In the genomic region with DNA sequence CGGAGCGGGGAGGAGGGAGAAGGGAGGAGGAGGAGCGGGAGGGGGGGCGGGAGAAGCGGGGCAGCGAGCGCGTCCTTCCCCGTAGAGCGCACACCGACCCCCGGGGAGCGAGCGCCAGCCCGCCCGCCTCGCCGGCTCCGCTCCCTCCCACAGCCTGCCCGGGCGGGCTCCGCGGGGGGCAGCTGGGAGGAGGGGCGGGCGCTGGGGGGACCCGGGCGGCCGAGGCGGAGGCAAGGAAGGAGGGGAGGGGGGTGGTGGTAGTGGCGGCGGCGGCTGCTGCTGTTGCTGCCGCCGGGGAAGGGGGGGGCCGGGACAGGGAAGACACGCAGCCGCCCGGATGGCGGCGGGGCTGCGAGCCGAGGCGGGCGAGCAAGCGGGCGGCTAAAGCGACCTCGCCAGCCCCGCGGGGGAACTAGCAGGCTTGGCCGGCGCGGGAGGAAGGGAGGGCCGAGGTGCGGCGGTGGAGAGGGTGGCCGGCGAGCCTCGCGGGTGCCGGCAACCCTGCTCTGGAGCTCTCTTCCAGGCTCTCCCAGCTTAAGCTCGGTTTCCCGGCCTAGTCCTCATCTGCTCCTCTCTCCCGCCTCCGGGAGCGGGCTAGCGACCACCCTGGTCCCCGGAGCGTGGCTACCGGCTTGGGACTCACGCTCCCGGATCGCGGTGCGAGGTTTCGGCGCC, we compare ENCODE assay signal across 8 mouse cellular contexts. TPM values are rescaled to one million over a fixed set of nuclear protein-coding genes. Genes with fewer than 3 reads are reported as not detected.
DNase-seq lines count a peak whose midpoint lies in the region; ATAC-seq and TF ChIP-seq lines count a peak whose summit lies in the region.

No protein-coding gene starts in this region.

- H3K27ac ChIP-seq in embryonic facial prominence, embryonic 13.5 days: peak overlapping the region; percentile 99
- H3K27ac ChIP-seq in heart, embryonic 14.5 days (replicated peaks in 1 of 2; ENCODE audit: control insufficient read depth in 1 of 2, insufficient read depth in 1 of 2, low read depth in 2 of 2, low read length in 2 of 2): peak overlapping the region; percentile 97 to 99
- H3K27ac ChIP-seq in kidney, postnatal 0 days: peak overlapping the region; percentile 99

- peak overlapping the region; percentile 98 for H3K4me3 ChIP-seq in embryonic facial prominence, embryonic 13.5 days
- H3K4me3 ChIP-seq in heart, embryonic 14.5 days (ENCODE audit: control insufficient read depth in 1 of 2, insufficient read depth in 1 of 2, low read depth in 1 of 2, low read length in 2 of 2): peak overlapping the region; percentile 96 to 100
- peak overlapping the region; percentile 99 for H3K4me3 ChIP-seq in kidney, postnatal 0 days (replicated peaks; ENCODE audit: low read depth, low read length)

- ATAC-seq in CD4-positive, CD25-positive, alpha-beta regulatory T cell, adult 4 months: peak; percentile 4
- peak; percentile 71 for ATAC-seq in embryonic facial prominence, embryonic 13.5 days (ENCODE audit: insufficient number of reproducible peaks, insufficient read depth, low FRiP score, low TSS enrichment, low read depth)
- peak; percentile 49 for ATAC-seq in heart, embryonic 14.5 days (ENCODE audit: insufficient number of reproducible peaks, insufficient read depth, low FRiP score, low read depth)
- ATAC-seq in kidney, postnatal 0 days (replicated peaks; ENCODE audit: low FRiP score, low read depth): peak; percentile 53

- no peak for TF ChIP-seq CTCF in kidney, postnatal 0 days (IDR thresholded peaks at IDR 0.05; ENCODE audit: low read depth)

- DNase-seq in adrenal gland, adult 8-10 months: peak; percentile 62
- peak; percentile 87 for DNase-seq in kidney, postnatal 0 days (ENCODE audit: low spot score)
- peak; percentile 76 for DNase-seq in lung, postnatal 14 days
- DNase-seq in retina, embryonic 14.5 days (ENCODE audit: low spot score): peak; percentile 71
- DNase-seq in urinary bladder, postnatal 36 days (ENCODE audit: low spot score in 2 of 2): peak; percentile 63 to 67

- peaks cover 24% of the 10 kb centered on the region for H3K4me1 ChIP-seq in embryonic facial prominence, embryonic 13.5 days
- peaks cover 3 to 23% of the 10 kb centered on the region in 2 experiments for H3K4me1 ChIP-seq in heart, embryonic 14.5 days (ENCODE audit: control insufficient read depth in 2 of 2, insufficient read depth in 2 of 2, low read length in 2 of 2)
- 0 out of 2 replicates have a peak, but pooled peaks cover 3% of the 10 kb centered on the region for H3K4me1 ChIP-seq in kidney, postnatal 0 days (replicated peaks; ENCODE audit: insufficient read depth, low read length)

- no peaks in the 10 kb centered on the region for H3K27me3 ChIP-seq in embryonic facial prominence, embryonic 13.5 days
- H3K27me3 ChIP-seq in heart, embryonic 14.5 days (ENCODE audit: control insufficient read depth, insufficient read depth, low read length): no peaks in the 10 kb centered on the region
- no peaks in the 10 kb centered on the region for H3K27me3 ChIP-seq in kidney, postnatal 0 days (ENCODE audit: insufficient read depth, low read length)

- peaks cover 27% of the 10 kb centered on the region for H3K36me3 ChIP-seq in embryonic facial prominence, embryonic 13.5 days
- H3K36me3 ChIP-seq in heart, embryonic 14.5 days (ENCODE audit: control insufficient read depth, insufficient read depth, low read length): peaks cover 26% of the 10 kb centered on the region
- peaks cover 17% of the 10 kb centered on the region for H3K36me3 ChIP-seq in kidney, postnatal 0 days (ENCODE audit: insufficient read depth, low read length)

- peak overlapping the region; percentile 100 for H3K9ac ChIP-seq in embryonic facial prominence, embryonic 13.5 days
- H3K9ac ChIP-seq in heart, embryonic 14.5 days (ENCODE audit: low read length): peak overlapping the region; percentile 100
- H3K9ac ChIP-seq in kidney, postnatal 0 days (ENCODE audit: low read depth, low read length): peak overlapping the region; percentile 97

- WGBS in embryonic facial prominence, embryonic 13.5 days: under 1% methylated on average over 42 of the region's 77 CpGs
- WGBS in heart, embryonic 14.5 days: 1% methylated on average over 44 of the region's 77 CpGs
- WGBS in kidney, postnatal 0 days: under 1% methylated on average over 64 of the region's 77 CpGs

- peak overlapping the region; percentile 89 for H3K4me2 ChIP-seq in embryonic facial prominence, embryonic 13.5 days
- H3K4me2 ChIP-seq in heart, embryonic 14.5 days (ENCODE audit: low read length): peak overlapping the region; percentile 87
- H3K4me2 ChIP-seq in kidney, postnatal 0 days (ENCODE audit: low read length): peak overlapping the region; percentile 82

- H3K9me3 ChIP-seq in embryonic facial prominence, embryonic 13.5 days: no peaks in the 10 kb centered on the region
- H3K9me3 ChIP-seq in heart, embryonic 14.5 days (ENCODE audit: control insufficient read depth, low read length): no peaks in the 10 kb centered on the region
- H3K9me3 ChIP-seq in kidney, postnatal 0 days (replicated peaks; ENCODE audit: low read length): no peaks in the 10 kb centered on the region

RNA-seq across cellular contexts. Expression of a gene that starts 1.5 kb away (rescaled TPM):
- 10 to 100 TPM; 46.1 to 51.1 TPM for polyA plus RNA-seq in CD4-positive, CD25-positive, alpha-beta regulatory T cell, adult 4 months (2017; shearing (Covaris generic))
- 100 to 1,000 TPM in 1 of 4 experiments, 10 to 100 TPM in 3; 87.3 to 115 (median 94.5) TPM for total RNA-seq in adrenal gland, adult 8-10 months (2022)
- 88.5 and 93.6 TPM in 2 replicates for polyA plus RNA-seq in embryonic facial prominence, embryonic 13.5 days (2015; fragmentation: Nextera tagmentation; extraction: Ambion mirVana)
- polyA plus RNA-seq in heart, embryonic 14.5 days (2014; fragmentation: Nextera tagmentation; extraction: Ambion mirVana): 50.2 and 53.6 TPM in 2 replicates
- polyA plus RNA-seq in kidney, postnatal 0 days (2015; fragmentation: Nextera tagmentation; extraction: Ambion mirVana): 75.5 and 80.8 TPM in 2 replicates

RNA-seq across cellular contexts. Expression of a gene that starts 21.6 kb away (rescaled TPM):
- 1 to 10 TPM; 7.2 to 7.3 TPM for polyA plus RNA-seq in CD4-positive, CD25-positive, alpha-beta regulatory T cell, adult 4 months (2017; shearing (Covaris generic))
- 10 to 100 TPM; 51.0 to 53.8 (median 52.3) TPM for total RNA-seq in adrenal gland, adult 8-10 months (2022)
- polyA plus RNA-seq in embryonic facial prominence, embryonic 13.5 days (2015; fragmentation: Nextera tagmentation; extraction: Ambion mirVana): 21.6 and 23.8 TPM in 2 replicates
- polyA plus RNA-seq in heart, embryonic 14.5 days (2014; fragmentation: Nextera tagmentation; extraction: Ambion mirVana): 7.0 and 10.6 TPM in 2 replicates
- polyA plus RNA-seq in kidney, postnatal 0 days (2015; fragmentation: Nextera tagmentation; extraction: Ambion mirVana): 9.6 and 9.7 TPM in 2 replicates

RNA-seq across cellular contexts. Expression of a gene that starts 33.3 kb away (rescaled TPM):
- 10 to 100 TPM; 64.7 to 80.5 TPM for polyA plus RNA-seq in CD4-positive, CD25-positive, alpha-beta regulatory T cell, adult 4 months (2017; shearing (Covaris generic))
- 10 to 100 TPM; 59.6 to 67.4 (median 63.3) TPM for total RNA-seq in adrenal gland, adult 8-10 months (2022)
- polyA plus RNA-seq in embryonic facial prominence, embryonic 13.5 days (2015; fragmentation: Nextera tagmentation; extraction: Ambion mirVana): 51.8 and 54.8 TPM in 2 replicates
- 39.1 and 46.5 TPM in 2 replicates for polyA plus RNA-seq in heart, embryonic 14.5 days (2014; fragmentation: Nextera tagmentation; extraction: Ambion mirVana)
- polyA plus RNA-seq in kidney, postnatal 0 days (2015; fragmentation: Nextera tagmentation; extraction: Ambion mirVana): 46.1 and 49.1 TPM in 2 replicates

RNA-seq across cellular contexts. Expression of a gene that starts 48.0 kb away (rescaled TPM):
- not detected for polyA plus RNA-seq in CD4-positive, CD25-positive, alpha-beta regulatory T cell, adult 4 months (2017; shearing (Covaris generic))
- total RNA-seq in adrenal gland, adult 8-10 months (2022): under 1 TPM; 0.06 to 0.70 (median 0.31) TPM
- polyA plus RNA-seq in embryonic facial prominence, embryonic 13.5 days (2015; fragmentation: Nextera tagmentation; extraction: Ambion mirVana): 6.3 and 16.6 TPM in 2 replicates
- 5.6 and 11.8 TPM in 2 replicates for polyA plus RNA-seq in heart, embryonic 14.5 days (2014; fragmentation: Nextera tagmentation; extraction: Ambion mirVana)
- polyA plus RNA-seq in kidney, postnatal 0 days (2015; fragmentation: Nextera tagmentation; extraction: Ambion mirVana): 7.4 and 8.0 TPM in 2 replicates

RNA-seq across cellular contexts. Expression of a gene that starts 49.5 kb away (rescaled TPM):
- polyA plus RNA-seq in CD4-positive, CD25-positive, alpha-beta regulatory T cell, adult 4 months (2017; shearing (Covaris generic)): not detected
- 1 to 10 TPM in 2 of 4 experiments, under 1 TPM in 2; 0.20 to 1.2 (median 0.78) TPM for total RNA-seq in adrenal gland, adult 8-10 months (2022)
- 0.11 and 0.18 TPM in 2 replicates for polyA plus RNA-seq in embryonic facial prominence, embryonic 13.5 days (2015; fragmentation: Nextera tagmentation; extraction: Ambion mirVana)
- 0.09 and 0.11 TPM in 2 replicates for polyA plus RNA-seq in heart, embryonic 14.5 days (2014; fragmentation: Nextera tagmentation; extraction: Ambion mirVana)
- polyA plus RNA-seq in kidney, postnatal 0 days (2015; fragmentation: Nextera tagmentation; extraction: Ambion mirVana): 0.09 TPM in 1 of 2 replicates, not detected in the other

Comparison
In these comparisons a context has a peak if more than half of its experiments do, and no peak if none do; other contexts are left out.
1. Peak in every context shown above with its lines: DNase-seq, ATAC-seq, H3K4me3 ChIP-seq and H3K27ac ChIP-seq.
2. ATAC-seq: peak in every context shown above with its lines; median percentile 71 in embryonic facial prominence, embryonic 13.5 days; 53 in kidney, postnatal 0 days; 49 in heart, embryonic 14.5 days; 4 in CD4-positive, CD25-positive, alpha-beta regulatory T cell, adult 4 months.